Mouse (Mus musculus): ENCODE data around the gene Bicc1. TPM values are rescaled to one million over a fixed set of nuclear protein-coding genes. Genes with fewer than 3 reads are reported as not detected.

Bicc1 gene
- polyA plus RNA-seq, 1 experiment, result 1.6 TPM

- TF ChIP-seq POLR2A (IDR thresholded peaks at IDR 0.05; ENCODE audit: insufficient read depth, low read length) (no peak), EP300 (IDR thresholded peaks at IDR 0.05; ENCODE audit: insufficient read depth, low read depth, low read length) (no peak), CTCF (IDR thresholded peaks at IDR 0.05; ENCODE audit: low read depth, low read length) (no peak)
- H3K4me3 ChIP-seq (ENCODE audit: low read depth, low read length), result no peak overlapping the region
- H3K9me3 ChIP-seq (replicated peaks; ENCODE audit: control insufficient read depth, insufficient read depth, low read length, poor library complexity, severe bottlenecking), result no peaks in the 10 kb centered on the region; the same call in 1 of the 2 replicates
- peaks cover 2% of the 10 kb centered on the region for H3K4me1 ChIP-seq (ENCODE audit: control insufficient read depth, insufficient read depth, low read length)
- peaks cover 26% of the 10 kb centered on the region for H3K27me3 ChIP-seq (ENCODE audit: control insufficient read depth, insufficient read depth, low read length, poor library complexity, severe bottlenecking)
- H3K36me3 ChIP-seq (ENCODE audit: control insufficient read depth, insufficient read depth, low read length, poor library complexity, severe bottlenecking), result no peaks in the 10 kb centered on the region
- H3K9ac ChIP-seq (ENCODE audit: low read depth, poor library complexity, severe bottlenecking), result no peak overlapping the region
- H3K27ac ChIP-seq (ENCODE audit: insufficient read depth, low read length), result no peak overlapping the region
These were observed 2.9 kb downstream of the Bicc1 start for GRCm38 (mm10) chr10:71156569-71156968.

- Histone ChIP-seq H3K9me3 (replicated peaks; ENCODE audit: control insufficient read depth, insufficient read depth, low read length, poor library complexity, severe bottlenecking) (no peaks in the 10 kb centered on the region), H3K9ac (ENCODE audit: low read depth, poor library complexity, severe bottlenecking) (no peak overlapping the region), H3K4me3 (ENCODE audit: low read depth, low read length) (no peak overlapping the region), H3K36me3 (ENCODE audit: control insufficient read depth, insufficient read depth, low read length, poor library complexity, severe bottlenecking) (no peaks in the 10 kb centered on the region), H3K27me3 (ENCODE audit: control insufficient read depth, insufficient read depth, low read length, poor library complexity, severe bottlenecking) (peaks cover 5% of the 10 kb centered on the region), H3K27ac (ENCODE audit: insufficient read depth, low read length) (no peak overlapping the region), H3K4me1 (ENCODE audit: control insufficient read depth, insufficient read depth, low read length) (peaks cover 2% of the 10 kb centered on the region)
- TF ChIP-seq POLR2A (IDR thresholded peaks at IDR 0.05; ENCODE audit: insufficient read depth, low read length), result no peak
- TF ChIP-seq CTCF (IDR thresholded peaks at IDR 0.05; ENCODE audit: low read depth, low read length), result no peak
These were observed 5.9 kb downstream of the Bicc1 start for GRCm38 (mm10) chr10:71153610-71154009.

- Histone ChIP-seq H3K9me3 (replicated peaks; ENCODE audit: control insufficient read depth, insufficient read depth, low read length, poor library complexity, severe bottlenecking) (no peaks in the 10 kb centered on the region), H3K9ac (ENCODE audit: low read depth, poor library complexity, severe bottlenecking) (no peak overlapping the region), H3K27me3 (ENCODE audit: control insufficient read depth, insufficient read depth, low read length, poor library complexity, severe bottlenecking) (peaks cover under 1% of the 10 kb centered on the region; the same call in 1 of the 2 replicates), H3K4me3 (ENCODE audit: low read depth, low read length) (no peak overlapping the region), H3K4me1 (ENCODE audit: control insufficient read depth, insufficient read depth, low read length) (no peaks in the 10 kb centered on the region), H3K36me3 (ENCODE audit: control insufficient read depth, insufficient read depth, low read length, poor library complexity, severe bottlenecking) (no peaks in the 10 kb centered on the region), H3K27ac (ENCODE audit: insufficient read depth, low read length) (no peak overlapping the region)
- TF ChIP-seq CTCF (IDR thresholded peaks at IDR 0.05; ENCODE audit: low read depth, low read length) (no peak), POLR2A (IDR thresholded peaks at IDR 0.05; ENCODE audit: insufficient read depth, low read length) (no peak), EP300 (IDR thresholded peaks at IDR 0.05; ENCODE audit: insufficient read depth, low read depth, low read length) (no peak)
These were observed 6.4 kb downstream of the Bicc1 start for GRCm38 (mm10) chr10:71153138-71153537.

GRCm38 (mm10) chr10:71150486-71150885 lies 9.0 kb downstream of the Bicc1 start:
- no peak overlapping the region for H3K4me3 ChIP-seq (ENCODE audit: low read depth, low read length)
- no peaks in the 10 kb centered on the region for H3K9me3 ChIP-seq (replicated peaks; ENCODE audit: control insufficient read depth, insufficient read depth, low read length, poor library complexity, severe bottlenecking)
- TF ChIP-seq CTCF (IDR thresholded peaks at IDR 0.05; ENCODE audit: low read depth, low read length) (no peak), EP300 (IDR thresholded peaks at IDR 0.05; ENCODE audit: insufficient read depth, low read depth, low read length) (no peak), POLR2A (IDR thresholded peaks at IDR 0.05; ENCODE audit: insufficient read depth, low read length) (no peak)
- no peaks in the 10 kb centered on the region; the same call in 1 of the 2 replicates for H3K27me3 ChIP-seq (ENCODE audit: control insufficient read depth, insufficient read depth, low read length, poor library complexity, severe bottlenecking)
- no peak overlapping the region for H3K9ac ChIP-seq (ENCODE audit: low read depth, poor library complexity, severe bottlenecking)
- H3K4me1 ChIP-seq (ENCODE audit: control insufficient read depth, insufficient read depth, low read length), result no peaks in the 10 kb centered on the region
- no peak overlapping the region for H3K27ac ChIP-seq (ENCODE audit: insufficient read depth, low read length)
- H3K36me3 ChIP-seq (ENCODE audit: control insufficient read depth, insufficient read depth, low read length, poor library complexity, severe bottlenecking), result no peaks in the 10 kb centered on the region

GRCm38 (mm10) chr10:71148951-71149603 lies 10.4 kb downstream of the Bicc1 start:
- no peaks in the 10 kb centered on the region for H3K9me3 ChIP-seq (replicated peaks; ENCODE audit: control insufficient read depth, insufficient read depth, low read length, poor library complexity, severe bottlenecking)
- no peak for TF ChIP-seq CTCF (IDR thresholded peaks at IDR 0.05; ENCODE audit: low read depth, low read length)
- no peak for TF ChIP-seq EP300 (IDR thresholded peaks at IDR 0.05; ENCODE audit: insufficient read depth, low read depth, low read length)
- no peak for TF ChIP-seq POLR2A (IDR thresholded peaks at IDR 0.05; ENCODE audit: insufficient read depth, low read length)
- H3K9ac ChIP-seq (ENCODE audit: low read depth, poor library complexity, severe bottlenecking), result no peak overlapping the region
- H3K27ac ChIP-seq (ENCODE audit: insufficient read depth, low read length), result no peak overlapping the region
- H3K36me3 ChIP-seq (ENCODE audit: control insufficient read depth, insufficient read depth, low read length, poor library complexity, severe bottlenecking), result no peaks in the 10 kb centered on the region
- H3K27me3 ChIP-seq (ENCODE audit: control insufficient read depth, insufficient read depth, low read length, poor library complexity, severe bottlenecking), result no peaks in the 10 kb centered on the region
- H3K4me3 ChIP-seq (ENCODE audit: low read depth, low read length), result no peak overlapping the region
- no peaks in the 10 kb centered on the region for H3K4me1 ChIP-seq (ENCODE audit: control insufficient read depth, insufficient read depth, low read length)

GRCm38 (mm10) chr10:71148226-71148625 lies 11.3 kb downstream of the Bicc1 start:
- H3K27ac ChIP-seq (ENCODE audit: insufficient read depth, low read length), result no peak overlapping the region
- H3K27me3 ChIP-seq (ENCODE audit: control insufficient read depth, insufficient read depth, low read length, poor library complexity, severe bottlenecking), result no peaks in the 10 kb centered on the region
- H3K9me3 ChIP-seq (replicated peaks; ENCODE audit: control insufficient read depth, insufficient read depth, low read length, poor library complexity, severe bottlenecking), result no peaks in the 10 kb centered on the region
- H3K4me3 ChIP-seq (ENCODE audit: low read depth, low read length), result no peak overlapping the region
- no peaks in the 10 kb centered on the region for H3K36me3 ChIP-seq (ENCODE audit: control insufficient read depth, insufficient read depth, low read length, poor library complexity, severe bottlenecking)
- H3K9ac ChIP-seq (ENCODE audit: low read depth, poor library complexity, severe bottlenecking), result no peak overlapping the region
- no peak for TF ChIP-seq EP300 (IDR thresholded peaks at IDR 0.05; ENCODE audit: insufficient read depth, low read depth, low read length)
- TF ChIP-seq POLR2A (IDR thresholded peaks at IDR 0.05; ENCODE audit: insufficient read depth, low read length), result no peak
- no peak for TF ChIP-seq CTCF (IDR thresholded peaks at IDR 0.05; ENCODE audit: low read depth, low read length)
- H3K4me1 ChIP-seq (ENCODE audit: control insufficient read depth, insufficient read depth, low read length), result no peaks in the 10 kb centered on the region
